ENCODE assay signal across 15 mouse cellular contexts in the genomic region with DNA sequence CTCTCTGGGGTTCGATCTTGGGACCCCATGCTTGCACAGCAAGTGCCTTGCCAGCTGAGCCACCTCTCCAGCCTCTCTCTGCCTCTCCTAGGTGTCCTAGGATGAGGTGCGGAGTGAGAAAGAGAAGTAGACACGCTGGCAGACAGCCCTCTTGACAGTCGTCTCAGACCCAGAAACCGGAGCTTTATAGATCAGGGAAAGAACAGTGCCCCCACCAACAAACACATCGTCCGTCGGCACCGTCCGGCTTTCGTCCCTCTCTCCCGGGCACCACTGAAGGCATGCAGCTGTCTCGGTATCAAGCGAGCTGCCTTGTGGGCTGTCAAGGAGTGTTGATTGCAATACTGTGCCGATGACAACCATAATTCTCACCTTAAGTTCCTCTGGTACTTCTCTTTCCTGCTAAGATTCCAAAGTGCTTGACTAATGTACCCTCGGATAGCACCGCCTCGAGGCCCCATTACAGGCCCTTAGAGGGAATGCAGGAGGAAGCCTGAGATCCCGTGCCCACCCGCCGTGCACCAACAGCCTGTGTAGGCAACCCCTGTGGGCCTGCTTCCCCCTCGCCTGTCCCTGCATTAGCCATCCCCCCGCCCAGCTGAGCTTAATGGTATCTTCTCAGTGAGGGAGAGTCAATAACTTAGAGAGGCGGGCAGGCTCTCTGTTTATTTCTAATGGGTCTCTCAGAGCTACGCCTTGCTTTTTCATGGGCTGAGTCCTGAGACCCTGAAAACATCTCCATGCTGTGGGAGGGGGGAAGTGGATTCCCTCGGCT. TPM values are rescaled to one million over a fixed set of nuclear protein-coding genes. Genes with fewer than 3 reads are reported as not detected.
A peak's percentile ranks its signal among the peaks of the same experiment; 100 is the strongest.
DNase-seq lines count a peak whose midpoint lies in the region; ATAC-seq and TF ChIP-seq lines count a peak whose summit lies in the region.
"Had no signal": no experiment of that assay in that cellular context is flagged by ENCODE, and none has a peak within 500 bp of the region (broad histone marks: within the 10 kb centered on the region; RNA-seq: fewer than 3 reads in every experiment).

No protein-coding gene starts in this region.

- H3K36me3 ChIP-seq in hindbrain, embryonic 14.5 days (replicated peaks; ENCODE audit: control insufficient read depth, insufficient read depth) = no peaks in the 10 kb centered on the region
- H3K36me3 ChIP-seq in hindbrain, postnatal 0 days (ENCODE audit: insufficient read depth, low read length) = no peaks in the 10 kb centered on the region
- no peaks in the 10 kb centered on the region for H3K36me3 ChIP-seq in neural tube, embryonic 15.5 days
- H3K36me3 ChIP-seq: embryonic facial prominence, embryonic 12.5 days; stomach, embryonic 15.5 days had no signal

- H3K27ac ChIP-seq in hindbrain, embryonic 14.5 days = peak overlapping the region; percentile 38; the same call in 1 of the 2 replicates
- no peak overlapping the region for H3K27ac ChIP-seq in hindbrain, postnatal 0 days
- H3K27ac ChIP-seq in neural tube, embryonic 15.5 days (replicated peaks) = peak overlapping the region; percentile 60
- H3K27ac ChIP-seq in gastrocnemius, adult 2 months = no peak overlapping the region
- H3K27ac ChIP-seq: embryonic facial prominence, embryonic 12.5 days; stomach, embryonic 15.5 days had no signal

- WGBS in hindbrain, embryonic 14.5 days = 53% methylated on average over 26 of the region's 26 CpGs
- WGBS in hindbrain, postnatal 0 days = 57% methylated on average over 26 of the region's 26 CpGs
- 36% methylated on average over 26 of the region's 26 CpGs for WGBS in neural tube, embryonic 15.5 days

- no peaks in the 10 kb centered on the region for H3K27me3 ChIP-seq in hindbrain, embryonic 14.5 days (ENCODE audit: control insufficient read depth, insufficient read depth, low read length)
- H3K27me3 ChIP-seq in hindbrain, postnatal 0 days (ENCODE audit: insufficient read depth, low read length) = no peaks in the 10 kb centered on the region
- H3K27me3 ChIP-seq in neural tube, embryonic 15.5 days (replicated peaks) = no peaks in the 10 kb centered on the region

- no peak overlapping the region for H3K9ac ChIP-seq in hindbrain, embryonic 14.5 days
- H3K9ac ChIP-seq in hindbrain, postnatal 0 days (replicated peaks; ENCODE audit: low read length) = no peak overlapping the region
- no peak overlapping the region for H3K9ac ChIP-seq in neural tube, embryonic 15.5 days (replicated peaks)
- H3K9ac ChIP-seq: embryonic facial prominence, embryonic 12.5 days; stomach, embryonic 15.5 days had no signal

- peak; percentile 43 for DNase-seq in cerebellum, adult 11 months
- DNase-seq in hindbrain, embryonic 14.5 days (ENCODE audit: low spot score) = no peak
- DNase-seq in hindbrain, postnatal 0 days (ENCODE audit: low spot score) = no peak
- DNase-seq in cerebellum, adult 9-11 months = peak; percentile 72
- no peak for DNase-seq in spleen, adult 12 weeks (ENCODE audit: low spot score)
- DNase-seq in gastrocnemius, adult 2 months = no peak
- DNase-seq: kidney, adult 2 months; kidney, postnatal 4 days; thymus, postnatal 14 days had no signal

- H3K4me2 ChIP-seq in hindbrain, embryonic 14.5 days (replicated peaks) = no peak overlapping the region
- no peak overlapping the region for H3K4me2 ChIP-seq in hindbrain, postnatal 0 days (ENCODE audit: low read depth, low read length)
- H3K4me2 ChIP-seq in neural tube, embryonic 15.5 days = peak overlapping the region; percentile 34
- H3K4me2 ChIP-seq: embryonic facial prominence, embryonic 12.5 days; stomach, embryonic 15.5 days had no signal

- H3K4me3 ChIP-seq in hindbrain, embryonic 14.5 days (replicated peaks; ENCODE audit: low read length) = no peak overlapping the region
- no peak overlapping the region for H3K4me3 ChIP-seq in hindbrain, postnatal 0 days (ENCODE audit: low read length)
- H3K4me3 ChIP-seq in neural tube, embryonic 15.5 days (replicated peaks) = no peak overlapping the region
- no peak overlapping the region for H3K4me3 ChIP-seq in gastrocnemius, adult 2 months
- H3K4me3 ChIP-seq: embryonic facial prominence, embryonic 12.5 days; stomach, embryonic 15.5 days had no signal

- H3K9me3 ChIP-seq in hindbrain, embryonic 14.5 days (ENCODE audit: control insufficient read depth, low read length) = no peaks in the 10 kb centered on the region
- no peaks in the 10 kb centered on the region for H3K9me3 ChIP-seq in hindbrain, postnatal 0 days (ENCODE audit: low read length)
- no peaks in the 10 kb centered on the region for H3K9me3 ChIP-seq in neural tube, embryonic 15.5 days (replicated peaks)
- H3K9me3 ChIP-seq: embryonic facial prominence, embryonic 12.5 days; stomach, embryonic 15.5 days had no signal

- no peak for ATAC-seq in cerebellum, adult (ENCODE audit: insufficient number of reproducible peaks, low FRiP score, low TSS enrichment)
- no peak for ATAC-seq in hindbrain, embryonic 14.5 days (ENCODE audit: low FRiP score)
- ATAC-seq in hindbrain, postnatal 0 days = no peak
- peak; percentile 24; the same call in 1 of the 2 replicates for ATAC-seq in neural tube, embryonic 15.5 days (ENCODE audit: low FRiP score)

- peaks cover 49% of the 10 kb centered on the region for H3K4me1 ChIP-seq in hindbrain, embryonic 14.5 days (replicated peaks; ENCODE audit: control insufficient read depth, insufficient read depth, low read length)
- H3K4me1 ChIP-seq in hindbrain, postnatal 0 days (ENCODE audit: insufficient read depth, low read length) = peaks cover 14% of the 10 kb centered on the region
- H3K4me1 ChIP-seq in neural tube, embryonic 15.5 days = peaks cover 77% of the 10 kb centered on the region
- H3K4me1 ChIP-seq: embryonic facial prominence, embryonic 12.5 days; stomach, embryonic 15.5 days had no signal

- no peak for TF ChIP-seq CTCF in hindbrain, postnatal 0 days (IDR thresholded peaks at IDR 0.05; ENCODE audit: low read depth)
- TF ChIP-seq CTCF in gastrocnemius, adult 2 months (IDR thresholded peaks at IDR 0.05) = no peak

- intact Hi-C loops in gastrocnemius, adult 2 months (cut with DNase I) = no loop called here

RNA-seq across cellular contexts. Expression of a gene that starts 11.4 kb away (rescaled TPM):
- polyA plus RNA-seq in hindbrain, embryonic 14.5 days (2014; fragmentation: Nextera tagmentation; extraction: Ambion mirVana) = 64.7 and 69.3 TPM in 2 replicates
- 50.0 and 52.6 TPM in 2 replicates for total RNA-seq in hindbrain, postnatal 0 days (2014; rRNA removed)
- 75.5 and 76.8 TPM in 2 replicates for polyA plus RNA-seq in hindbrain, postnatal 0 days (2015; fragmentation: Nextera tagmentation; extraction: Ambion mirVana)
- polyA plus RNA-seq in neural tube, embryonic 15.5 days (2015; fragmentation: Nextera tagmentation; extraction: Ambion mirVana) = 80.9 and 99.8 TPM in 2 replicates
- under 1 TPM; 0.13 to 0.20 TPM for total RNA-seq in gastrocnemius, adult 2 months (2021)
- total RNA-seq: hematopoietic stem cell, adult 5-6 weeks; megakaryocyte-erythroid progenitor cell, adult 5-6 weeks had no signal

Comparison
In these comparisons a context has a peak if more than half of its experiments do, and no peak if none do; other contexts are left out.
1. H3K27ac ChIP-seq: peak in hindbrain, embryonic 14.5 days (single experiment) and neural tube, embryonic 15.5 days (single experiment); none in hindbrain, postnatal 0 days (single experiment) and gastrocnemius, adult 2 months (single experiment).
2. DNase-seq: peak in cerebellum, adult 11 months (single experiment) and cerebellum, adult 9-11 months (single experiment); none in hindbrain, embryonic 14.5 days (single experiment), hindbrain, postnatal 0 days (single experiment), spleen, adult 12 weeks (single experiment) and gastrocnemius, adult 2 months (single experiment).